Mouse (Mus musculus) kidney, adult 2 months (tissue): ENCODE data around the gene Trim71.

Experiments used
- CTCF ChIP-seq: fragments of 200-500 bp; conservative IDR thresholded peaks from 2 replicates; pipeline ENCODE4 v1.5.1; 2011; ENCODE audit warnings: low read depth, mild to moderate bottlenecking, control low read depth, low read length, moderate library complexity, mixed read lengths; ENCODE audit not compliant: insufficient read depth, insufficient read length
- POLR2A ChIP-seq: fragments of 200-500 bp; IDR thresholded peaks from one replicate; pipeline ENCODE4 v1.6.1; 2011; ENCODE audit warnings: low read depth, low read length, control low read depth

DNA sequence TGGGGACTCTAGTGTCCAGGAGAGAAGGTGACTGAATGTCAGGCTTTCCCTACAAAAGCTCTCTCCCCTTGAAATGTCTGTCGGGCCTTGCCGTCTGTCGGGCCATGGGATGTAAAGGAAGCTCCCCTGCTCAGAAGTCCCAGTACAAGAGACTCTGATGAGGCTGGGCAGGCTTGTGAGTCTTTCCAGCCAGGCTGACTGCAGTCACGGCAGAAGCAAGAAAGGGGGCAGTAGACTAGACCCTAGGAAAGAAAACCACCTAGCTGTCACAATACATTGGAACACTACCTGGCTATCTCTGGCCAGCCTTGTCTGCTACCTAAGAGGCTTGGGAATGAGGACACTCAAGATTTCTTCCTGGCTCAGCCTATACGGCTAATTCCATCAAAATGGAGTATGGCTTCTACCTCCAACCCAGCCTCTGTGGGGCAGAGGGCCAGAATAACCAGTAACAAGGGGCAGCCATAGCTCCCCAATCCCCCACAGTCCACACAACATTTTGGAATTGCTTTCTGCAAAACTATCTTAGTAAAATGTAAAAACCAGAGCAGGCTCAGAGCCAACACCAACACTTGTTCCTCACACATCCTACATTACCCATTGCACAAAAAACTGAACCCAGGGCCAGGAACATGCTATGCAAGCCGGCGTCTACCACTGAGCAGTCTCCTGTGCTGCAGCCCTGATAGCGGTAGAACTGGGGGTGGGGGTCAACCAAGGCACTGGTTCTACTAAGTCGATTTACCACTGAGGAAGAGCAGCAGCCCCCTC lies 29.2 kb downstream of the Trim71 start:
- no peak for TF ChIP-seq CTCF
- TF ChIP-seq POLR2A, result no peak
